ENCODE assay signal across 21 mouse cellular contexts in genomic region chr4:3147926-3148325, GRCm38 (mm10). TPM values are rescaled to one million over a fixed set of nuclear protein-coding genes. Genes with fewer than 3 reads are reported as not detected.
ATAC-seq lines count a peak whose summit lies in the region.
"Had no signal": no experiment of that assay in that cellular context is flagged by ENCODE, and none has a peak within 500 bp of the region (broad histone marks: within the 10 kb centered on the region; RNA-seq: fewer than 3 reads in every experiment).

No protein-coding gene starts in this region.

- peak; percentile 61 for ATAC-seq in CD4-positive, CD25-positive, alpha-beta regulatory T cell, adult 4 months
- peak; percentile 71 for ATAC-seq in common myeloid progenitor, adult 5-6 weeks (replicated peaks; ENCODE audit: low read depth, poor library complexity, severe bottlenecking)
- peak; percentile 32 to 49; a peak in 2 of 4 replicates for ATAC-seq in hematopoietic stem cell, adult 5-6 weeks (replicated peaks in 1 of 2; ENCODE audit: insufficient read depth in 1 of 2, low FRiP score in 2 of 2, low TSS enrichment in 1 of 2, low read depth in 1 of 2, poor library complexity in 2 of 2, severe bottlenecking in 2 of 2)
- peak; percentile 79 for ATAC-seq in megakaryocyte progenitor cell, adult 5-6 weeks (replicated peaks; ENCODE audit: poor library complexity)
- ATAC-seq in neutrophil, adult 5-6 weeks (ENCODE audit: extremely low read depth, insufficient number of reproducible peaks, low FRiP score, poor library complexity, severe bottlenecking) = peak; percentile 60; the same call in 1 of the 2 replicates

RNA-seq across cellular contexts. Expression of gene Vmn1r2, which starts 19.2 kb away (rescaled TPM):
- not detected for polyA plus RNA-seq in CD4-positive, CD25-positive, alpha-beta regulatory T cell, adult 4 months (2017; shearing (Covaris generic))
- not detected in 2 replicates for total RNA-seq in common myeloid progenitor, adult 5-6 weeks (2017)
- total RNA-seq in hematopoietic stem cell, adult 5-6 weeks (2017) = not detected in 2 replicates
- not detected in 2 replicates for total RNA-seq in megakaryocyte progenitor cell, adult 5-6 weeks (2015)
- not detected in 2 replicates for total RNA-seq in megakaryocyte progenitor cell, adult 5-6 weeks (2017)
- not detected in 2 replicates for total RNA-seq in neutrophil, adult 5-6 weeks (2017)
- total RNA-seq: adrenal gland, adult 18-20 months; adrenal gland, adult 8-10 months; adrenal gland, postnatal 14 days; adrenal gland, postnatal 36 days; ES-E14 had no signal
- polyA plus RNA-seq: activated CD4-positive, CD25-positive, alpha-beta regulatory T cell, adult 4 months; cerebellum, adult 2 months; embryonic facial prominence, embryonic 11.5 days; embryonic facial prominence, embryonic 13.5 days; embryonic facial prominence, embryonic 15.5 days; erythroblast, embryonic 14.5 days; forebrain, embryonic 10.5 days; forebrain, embryonic 12.5 days; forebrain, embryonic 14.5 days; forebrain, embryonic 16.5 days; Patski had no signal

RNA-seq across cellular contexts. Expression of gene Vmn1r3, which starts 37.2 kb away (rescaled TPM):
- not detected for polyA plus RNA-seq in CD4-positive, CD25-positive, alpha-beta regulatory T cell, adult 4 months (2017; shearing (Covaris generic))
- not detected in 2 replicates for total RNA-seq in common myeloid progenitor, adult 5-6 weeks (2017)
- total RNA-seq in hematopoietic stem cell, adult 5-6 weeks (2017) = not detected in 2 replicates
- not detected in 2 replicates for total RNA-seq in megakaryocyte progenitor cell, adult 5-6 weeks (2015)
- total RNA-seq in megakaryocyte progenitor cell, adult 5-6 weeks (2017) = not detected in 2 replicates
- not detected in 2 replicates for total RNA-seq in neutrophil, adult 5-6 weeks (2017)
- total RNA-seq: adrenal gland, adult 18-20 months; adrenal gland, postnatal 14 days; ES-E14 had no signal
- polyA plus RNA-seq: activated CD4-positive, CD25-positive, alpha-beta regulatory T cell, adult 4 months; cerebellum, adult 2 months; embryonic facial prominence, embryonic 11.5 days; embryonic facial prominence, embryonic 13.5 days; embryonic facial prominence, embryonic 15.5 days; erythroblast, embryonic 14.5 days; forebrain, embryonic 10.5 days; forebrain, embryonic 12.5 days; forebrain, embryonic 14.5 days; forebrain, embryonic 16.5 days; Patski had no signal

Comparison
In these comparisons a context has a peak if more than half of its experiments do, and no peak if none do; other contexts are left out.
1. Peak in every context shown above with its lines: ATAC-seq.